Mouse (Mus musculus) liver, embryonic 14.5 days (tissue): ENCODE data around the gene Gm20481. TPM values are rescaled to one million over a fixed set of nuclear protein-coding genes. Genes with fewer than 3 reads are reported as not detected.

ENCODE experiments used
- ATAC-seq: fragments of 200-750 bp; cut with Nextera tagmentation; 2 replicates; pipeline ENCODE4 v1.8.0; 2017; ENCODE audit warnings: moderate number of reproducible peaks, mild to moderate bottlenecking, moderate library complexity; ENCODE audit not compliant: insufficient read depth
- DNase-seq, 3 experiments: peaks; one replicate each; pipeline ENCODE4 v3.0.0-alpha.2; 2012 to 2013; ENCODE audit warnings: low read depth in 3 of 3, low spot score in 3 of 3
- H3K27ac ChIP-seq: fragments of 300-500 bp; sonication (generic); 2 replicates; pipeline ENCODE4 v1.5.1; 2014; ENCODE audit warnings: moderate library complexity, mild to moderate bottlenecking, control low read depth, inconsistent platforms
- H3K27me3 ChIP-seq: fragments of 300-500 bp; sonication (generic); 2 replicates; pipeline ENCODE4 v1.6.1; 2014; ENCODE audit warnings: mild to moderate bottlenecking, low read length, moderate library complexity; ENCODE audit not compliant: control insufficient read depth, insufficient read depth
- H3K36me3 ChIP-seq: fragments of 300-500 bp; sonication (generic); replicated peaks from 2 replicates; pipeline ENCODE4 v1.6.1; 2014; ENCODE audit warnings: low read depth; ENCODE audit not compliant: control insufficient read depth, insufficient read depth
- H3K4me1 ChIP-seq, 2 experiments: fragments of 200-500 bp in 1 of 2; fragments of 300-500 bp in 1 of 2; sonication (generic) in 1 of 2; replicated peaks; 2 replicates each; pipeline ENCODE4 v1.6.1; 2012 to 2014; ENCODE audit warnings: antibody characterized with exemption in 1 of 2, inconsistent platforms in 1 of 2, low read length in 1 of 2; ENCODE audit not compliant: control insufficient read depth in 2 of 2, insufficient read depth in 2 of 2
- H3K4me2 ChIP-seq: fragments of 300-500 bp; sonication (generic); 2 replicates; pipeline ENCODE4 v1.6.1; 2014; ENCODE audit warnings: low read depth, mild to moderate bottlenecking, control low read depth, moderate library complexity
- H3K4me3 ChIP-seq, 2 experiments: fragments of 200-500 bp in 1 of 2; fragments of 300-500 bp in 1 of 2; sonication (generic) in 1 of 2; 2 replicates each; pipeline ENCODE4 v1.5.1; 2012 to 2014; ENCODE audit warnings: low read depth in 2 of 2, low read length in 2 of 2, mild to moderate bottlenecking in 2 of 2, control low read depth in 1 of 2, inconsistent platforms in 1 of 2, moderate library complexity in 1 of 2; ENCODE audit not compliant: insufficient read depth in 1 of 2
- H3K9ac ChIP-seq: fragments of 300-500 bp; sonication (generic); replicated peaks from 2 replicates; pipeline ENCODE4 v1.6.1; 2014; ENCODE audit warnings: mild to moderate bottlenecking, control low read depth, moderate library complexity
- H3K9me3 ChIP-seq: fragments of 300-500 bp; sonication (generic); 2 replicates; pipeline ENCODE4 v1.6.1; 2016; ENCODE audit warnings: low read length, mixed read lengths; ENCODE audit not compliant: control insufficient read depth
- CTCF ChIP-seq: IDR thresholded peaks from 2 replicates; pipeline ENCODE4 v1.5.1; 2016; ENCODE audit warnings: antibody characterized with exemption, low read depth, control low read depth
- EP300 ChIP-seq: IDR thresholded peaks from 2 replicates; pipeline ENCODE4 v1.6.1; 2016; ENCODE audit warnings: antibody characterized with exemption, low read depth
- WGBS: fragments of 180-500 bp; shearing (Covaris S2); extraction: QIAGEN DNeasy Blood & Tissue Kit; methylation state at CpG from one replicate; pipeline ENCODE4 v1.1.7; 2014; ENCODE audit not compliant: insufficient replicate concordance; 5-methylcytosine and 5-hydroxymethylcytosine counted together
- polyA plus RNA-seq, 2 experiments: library from polyadenylated mRNA; depleted of rRNA in 1 of 2; stranded (reverse) in 1 of 2; unstranded in 1 of 2; fragments of >200 nt; fragmentation: Nextera tagmentation in 1 of 2; extraction: Ambion mirVana in 1 of 2; gene quantifications; 2 replicates each; pipeline versions ENCODE4 v1.2.1 to v1.2.3; 2012 to 2014

Gm20481 gene
- polyA plus RNA-seq, 2 experiments, result not detected

DNA sequence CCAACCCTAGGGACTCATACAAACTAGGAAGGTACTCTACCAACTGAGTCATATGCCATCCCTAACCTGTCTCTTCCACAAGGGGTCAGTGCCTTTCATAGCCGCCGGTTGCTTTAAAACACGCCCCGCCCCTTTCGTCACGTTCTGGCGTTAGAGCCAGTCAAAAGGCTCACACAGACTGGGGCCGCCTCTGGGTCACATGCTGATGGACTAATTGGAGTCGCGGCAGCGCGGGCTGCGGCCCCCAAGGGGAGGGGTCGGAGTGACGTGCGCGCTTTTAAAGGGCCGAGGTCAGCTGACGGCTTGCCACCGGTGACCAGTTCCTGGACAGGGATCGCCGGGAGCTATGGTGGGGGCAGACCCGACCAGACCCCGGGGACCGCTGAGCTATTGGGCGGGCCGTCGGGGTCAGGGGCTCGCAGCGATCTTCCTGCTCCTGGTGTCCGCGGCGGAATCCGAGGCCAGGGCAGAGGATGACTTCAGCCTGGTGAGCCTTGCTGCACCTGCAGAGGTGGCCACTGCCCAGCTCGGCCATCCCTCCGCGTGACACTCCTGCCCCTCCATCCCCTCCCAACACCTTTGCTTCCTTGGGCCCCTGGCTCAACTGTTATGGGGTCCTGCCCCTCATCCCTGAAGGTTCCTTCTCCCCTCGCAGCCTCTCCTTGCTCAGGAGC is 38.5 kb upstream of the Gm20481 start, which contains the start of gene Neu1:
Neu1 (plus strand) TSS at position 193 of the 674 bp plus-strand sequence.
- peak; percentile 93 for ATAC-seq
- Histone ChIP-seq H3K9ac (peak within 1 kb of the TSS; percentile 58), H3K4me2 (peak within 1 kb of the TSS; percentile 89), H3K36me3 (no peaks in the 10 kb centered on the region), H3K9me3 (no peaks in the 10 kb centered on the region), H3K27me3 (no peaks in the 10 kb centered on the region), H3K4me3 (peak within 1 kb of the TSS; percentile 61 to 62), H3K4me1 (peaks cover 2 to 5% of the 10 kb centered on the region in 2 experiments; a peak in 3 of 4 replicates), H3K27ac (no peak within 1 kb of the TSS)
- WGBS, result under 1% methylated on average over 38 of the region's 38 CpGs
- no peak for TF ChIP-seq EP300
- peak; percentile 86 for TF ChIP-seq CTCF
- peak; percentile 93 to 95 (median 93) for DNase-seq

GRCm38 (mm10) chr17:34931735-34932098 is 38.0 kb upstream of the Gm20481 start:
- H3K4me2 ChIP-seq, result peak overlapping the region; percentile 89
- DNase-seq, result no peak
- H3K27ac ChIP-seq, result no peak overlapping the region
- H3K27me3 ChIP-seq, result no peaks in the 10 kb centered on the region
- peaks cover 2 to 5% of the 10 kb centered on the region in 2 experiments; a peak in 3 of 4 replicates for H3K4me1 ChIP-seq
- H3K36me3 ChIP-seq, result no peaks in the 10 kb centered on the region
- TF ChIP-seq EP300, result no peak
- TF ChIP-seq CTCF, result no peak
- WGBS, result 18% methylated on average over 14 of the region's 14 CpGs
- no peak for ATAC-seq
- H3K9me3 ChIP-seq, result no peaks in the 10 kb centered on the region
- peak overlapping the region; percentile 58 for H3K9ac ChIP-seq
- peak overlapping the region; percentile 61 to 62 for H3K4me3 ChIP-seq

- TF ChIP-seq EP300 (no peak), CTCF (no peak)
- Histone ChIP-seq H3K36me3 (no peaks in the 10 kb centered on the region), H3K4me3 (peak overlapping the region in 1 of 2 experiments; percentile 61; a peak in 2 of 4 replicates), H3K27ac (no peak overlapping the region), H3K4me2 (peak overlapping the region; percentile 89), H3K9ac (peak overlapping the region; percentile 58; the same call in 1 of the 2 replicates), H3K9me3 (no peaks in the 10 kb centered on the region), H3K27me3 (no peaks in the 10 kb centered on the region), H3K4me1 (peaks cover 2 to 5% of the 10 kb centered on the region in 2 experiments; a peak in 3 of 4 replicates)
- no peak for ATAC-seq
- 68% methylated on average over 8 of the region's 8 CpGs for WGBS
- DNase-seq, result no peak
These were observed 37.4 kb upstream of the Gm20481 start for GRCm38 (mm10) chr17:34932287-34932686.

DNA sequence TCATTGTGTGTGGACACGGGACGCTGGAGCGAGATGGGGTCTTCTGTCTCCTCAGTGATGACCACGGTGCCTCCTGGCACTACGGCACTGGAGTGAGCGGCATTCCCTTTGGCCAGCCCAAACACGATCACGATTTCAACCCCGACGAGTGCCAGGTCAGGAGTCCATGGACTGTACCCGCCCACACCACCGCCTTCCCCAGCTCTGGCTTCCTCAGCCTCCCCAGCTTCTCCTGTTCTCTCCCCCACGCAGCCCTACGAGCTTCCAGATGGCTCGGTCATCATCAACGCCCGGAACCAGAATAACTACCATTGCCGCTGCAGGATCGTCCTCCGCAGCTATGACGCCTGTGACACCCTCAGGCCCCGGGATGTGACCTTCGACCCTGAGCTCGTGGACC is 35.7 kb upstream of the Gm20481 start:
- TF ChIP-seq CTCF, result no peak
- TF ChIP-seq EP300, result no peak
- Histone ChIP-seq H3K4me2 (peak overlapping the region; percentile 31), H3K36me3 (no peaks in the 10 kb centered on the region), H3K9ac (no peak overlapping the region), H3K4me1 (peaks cover 2 to 5% of the 10 kb centered on the region in 2 experiments; a peak in 3 of 4 replicates), H3K4me3 (no peak overlapping the region), H3K27ac (no peak overlapping the region), H3K9me3 (no peaks in the 10 kb centered on the region), H3K27me3 (no peaks in the 10 kb centered on the region)
- ATAC-seq (no peak), DNase-seq (no peak)
- WGBS, result 73% methylated on average over 24 of the region's 24 CpGs

- H3K27ac ChIP-seq, result no peak overlapping the region
- no peaks in the 10 kb centered on the region for H3K36me3 ChIP-seq
- no peaks in the 10 kb centered on the region for H3K27me3 ChIP-seq
- H3K9ac ChIP-seq, result no peak overlapping the region
- ATAC-seq, result no peak
- TF ChIP-seq CTCF (no peak), EP300 (no peak)
- DNase-seq, result no peak
- peaks cover 2 to 5% of the 10 kb centered on the region in 2 experiments; a peak in 3 of 4 replicates for H3K4me1 ChIP-seq
- WGBS, result 40% methylated on average over 8 of the region's 8 CpGs
- no peaks in the 10 kb centered on the region for H3K9me3 ChIP-seq
- H3K4me2 ChIP-seq, result no peak overlapping the region
- no peak overlapping the region for H3K4me3 ChIP-seq
These were observed 34.9 kb upstream of the Gm20481 start for GRCm38 (mm10) chr17:34934830-34935229.
